Mouse (Mus musculus) heart, embryonic 14.5 days (tissue): ENCODE measurements around the gene Mif. TPM values are rescaled to one million over a fixed set of nuclear protein-coding genes. Genes with fewer than 3 reads are reported as not detected.

Experiments
- ATAC-seq: fragments of 200-750 bp; cut with Nextera tagmentation; 2 replicates; pipeline ENCODE4 v1.8.0; 2017; ENCODE audit warnings: low read depth, moderate TSS enrichment; ENCODE audit not compliant: insufficient number of reproducible peaks, insufficient read depth, low FRiP score
- H3K27ac ChIP-seq, 2 experiments: fragments of 200-500 bp in 1 of 2; fragments of 300-500 bp in 1 of 2; sonication (generic) in 1 of 2; replicated peaks in 1 of 2; 2 replicates each; pipeline ENCODE4 v1.5.1; 2012 to 2014; ENCODE audit warnings: low read depth in 2 of 2, low read length in 2 of 2, control low read depth in 1 of 2, mild to moderate bottlenecking in 1 of 2, mixed read lengths in 1 of 2; ENCODE audit not compliant: control insufficient read depth in 1 of 2, insufficient read depth in 1 of 2
- H3K27me3 ChIP-seq: fragments of 300-500 bp; sonication (generic); 2 replicates; pipeline ENCODE4 v1.6.1; 2014; ENCODE audit warnings: mild to moderate bottlenecking, low read length, control low read depth; ENCODE audit not compliant: control insufficient read depth, insufficient read depth
- H3K36me3 ChIP-seq: fragments of 300-500 bp; sonication (generic); 2 replicates; pipeline ENCODE4 v1.6.1; 2014; ENCODE audit warnings: mild to moderate bottlenecking, control low read depth, low read length, mixed read lengths; ENCODE audit not compliant: control insufficient read depth, insufficient read depth
- H3K4me1 ChIP-seq, 2 experiments: fragments of 200-500 bp in 1 of 2; fragments of 300-500 bp in 1 of 2; sonication (generic) in 1 of 2; 2 replicates each; pipeline ENCODE4 v1.6.1; 2012 to 2014; ENCODE audit warnings: low read length in 2 of 2, control low read depth in 1 of 2, mixed read lengths in 1 of 2; ENCODE audit not compliant: control insufficient read depth in 2 of 2, insufficient read depth in 2 of 2
- H3K4me2 ChIP-seq: fragments of 300-500 bp; sonication (generic); 2 replicates; pipeline ENCODE4 v1.6.1; 2014; ENCODE audit warnings: mild to moderate bottlenecking, low read length
- H3K4me3 ChIP-seq, 2 experiments: fragments of 200-500 bp in 1 of 2; fragments of 300-500 bp in 1 of 2; sonication (generic) in 1 of 2; 2 replicates each; pipeline ENCODE4 v1.5.1; 2012 to 2014; ENCODE audit warnings: low read length in 2 of 2, mild to moderate bottlenecking in 2 of 2, control low read depth in 1 of 2, low read depth in 1 of 2, moderate library complexity in 1 of 2; ENCODE audit not compliant: control insufficient read depth in 1 of 2, insufficient read depth in 1 of 2
- H3K9ac ChIP-seq: fragments of 300-500 bp; sonication (generic); 2 replicates; pipeline ENCODE4 v1.6.1; 2014; ENCODE audit warnings: mild to moderate bottlenecking, low read length
- H3K9me3 ChIP-seq: fragments of 300-500 bp; sonication (generic); 2 replicates; pipeline ENCODE4 v1.6.1; 2016; ENCODE audit warnings: low read length, control low read depth; ENCODE audit not compliant: control insufficient read depth
- WGBS: fragments of 180-500 bp; shearing (Covaris S2); extraction: QIAGEN DNeasy Blood & Tissue Kit; methylation state at CpG from one replicate; pipeline ENCODE4 v1.1.7; 2014; 5-methylcytosine and 5-hydroxymethylcytosine counted together
- polyA plus RNA-seq: library from polyadenylated mRNA; unstranded; fragments of >200 nt; fragmentation: Nextera tagmentation; extraction: Ambion mirVana; gene quantifications from 2 replicates; pipeline ENCODE4 v1.2.1, GENCODE M21; 2014

Mif gene
- polyA plus RNA-seq, 1 experiment from 2014 or later = 2,703 TPM

DNA sequence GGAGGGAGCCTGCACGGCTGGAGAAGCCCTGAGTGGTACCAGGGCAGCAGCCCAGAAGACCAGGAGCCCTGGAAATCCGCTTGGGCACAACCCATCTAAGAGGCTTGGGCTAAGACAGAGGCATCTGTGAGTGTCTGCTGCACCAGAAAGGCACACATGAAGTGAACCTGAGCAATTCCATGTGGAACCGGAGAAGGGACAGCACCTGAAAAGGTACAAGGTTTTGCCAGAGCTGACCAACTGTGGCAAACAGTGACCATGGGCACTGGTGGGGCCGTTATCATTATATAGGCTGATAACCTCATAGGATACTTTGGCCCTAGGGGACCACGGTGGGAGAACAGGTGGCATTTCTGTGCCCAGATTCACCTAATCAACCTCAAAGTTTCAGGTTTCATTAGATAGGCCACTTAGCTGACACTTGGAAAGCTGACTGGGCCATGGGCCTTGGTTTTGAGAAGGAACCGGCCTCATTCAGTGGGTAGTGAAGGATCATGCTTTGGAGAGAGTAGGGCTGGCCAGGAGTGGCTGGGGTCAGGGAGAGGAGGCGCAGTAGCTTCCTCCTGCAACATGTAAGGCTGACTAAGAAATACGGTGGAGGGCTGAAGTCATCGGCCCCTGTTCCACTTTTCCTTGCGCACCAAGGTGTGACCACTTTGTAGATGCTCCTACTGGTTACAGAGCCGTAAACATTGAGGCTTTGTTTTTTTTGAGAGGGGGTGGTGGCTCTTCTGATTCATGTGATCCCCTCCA is 3.7 kb downstream of the Mif start:
- H3K27me3 ChIP-seq = no peaks in the 10 kb centered on the region
- no peak overlapping the region for H3K4me2 ChIP-seq
- H3K4me1 ChIP-seq = peaks cover 20 to 23% of the 10 kb centered on the region in 2 experiments
- no peak overlapping the region for H3K27ac ChIP-seq
- no peaks in the 10 kb centered on the region for H3K9me3 ChIP-seq
- WGBS = 70% methylated on average over 11 of the region's 11 CpGs
- no peak overlapping the region for H3K9ac ChIP-seq
- H3K4me3 ChIP-seq = no peak overlapping the region
- ATAC-seq = no peak
- H3K36me3 ChIP-seq = peaks cover 25% of the 10 kb centered on the region

DNA sequence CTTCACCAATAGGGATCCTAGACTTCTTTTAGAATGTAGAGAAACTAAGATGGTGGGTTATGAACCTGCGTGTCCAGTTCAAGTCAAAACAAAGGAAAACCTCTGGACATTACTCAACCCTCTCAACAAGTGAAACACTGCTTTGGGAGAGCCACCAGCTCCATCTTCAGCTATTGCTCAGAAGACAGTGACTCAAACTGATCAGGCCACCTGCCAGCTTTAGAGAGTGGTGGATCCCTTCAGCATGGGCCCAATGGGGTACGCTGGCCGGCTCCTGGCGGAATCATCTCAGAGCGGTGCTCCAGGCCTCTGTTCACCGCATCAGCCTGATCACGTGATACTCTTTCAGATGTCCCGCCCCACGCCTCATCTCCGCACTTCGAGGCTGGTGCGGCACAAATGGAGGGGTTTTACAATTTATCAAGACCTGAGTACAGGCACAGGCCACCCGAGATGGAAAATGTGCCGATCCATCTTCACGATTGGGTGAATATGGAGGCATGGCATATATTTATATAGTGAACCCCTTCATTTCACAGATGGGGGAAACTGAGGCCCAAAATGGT is 4.5 kb downstream of the Mif start:
- Histone ChIP-seq H3K9me3 (no peaks in the 10 kb centered on the region), H3K4me2 (no peak overlapping the region), H3K9ac (no peak overlapping the region), H3K4me3 (no peak overlapping the region), H3K4me1 (peaks cover 14 to 15% of the 10 kb centered on the region in 2 experiments), H3K27ac (no peak overlapping the region), H3K27me3 (no peaks in the 10 kb centered on the region), H3K36me3 (peaks cover 25% of the 10 kb centered on the region)
- 87% methylated on average over 15 of the region's 15 CpGs for WGBS
- no peak for ATAC-seq

DNA sequence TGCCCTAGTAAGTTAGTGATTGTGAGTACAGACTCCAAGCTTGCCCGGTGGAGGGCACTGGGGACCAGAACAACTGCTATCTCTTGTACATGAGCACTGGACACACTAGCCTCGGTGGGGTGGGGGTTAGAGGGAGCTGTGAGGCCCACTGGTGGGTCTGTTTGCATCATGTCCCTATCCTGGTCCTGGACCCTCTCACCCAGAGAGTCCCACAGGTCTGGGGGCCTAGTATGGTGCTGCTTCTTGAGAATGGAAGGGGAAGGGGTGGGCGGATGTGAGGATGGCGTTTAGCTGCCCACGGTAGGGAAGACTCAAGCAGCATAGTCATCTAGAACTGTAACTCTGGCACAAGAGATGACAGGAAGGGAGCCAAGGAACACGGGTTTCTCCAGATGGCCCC is 5.2 kb downstream of the Mif start:
- ATAC-seq = no peak
- Histone ChIP-seq H3K27ac (no peak overlapping the region), H3K9me3 (no peaks in the 10 kb centered on the region), H3K9ac (no peak overlapping the region), H3K27me3 (no peaks in the 10 kb centered on the region), H3K36me3 (peaks cover 25% of the 10 kb centered on the region), H3K4me3 (no peak overlapping the region), H3K4me2 (no peak overlapping the region), H3K4me1 (peaks cover 13% of the 10 kb centered on the region in 2 experiments)
- 75% methylated on average over 6 of the region's 6 CpGs for WGBS

- Histone ChIP-seq H3K27me3 (no peaks in the 10 kb centered on the region), H3K9ac (no peak overlapping the region), H3K27ac (no peak overlapping the region), H3K4me3 (no peak overlapping the region), H3K36me3 (peaks cover 25% of the 10 kb centered on the region), H3K4me1 (peaks cover 11 to 13% of the 10 kb centered on the region in 2 experiments), H3K4me2 (no peak overlapping the region), H3K9me3 (no peaks in the 10 kb centered on the region)
- no peak for ATAC-seq
- 42% methylated on average over 5 of the region's 5 CpGs for WGBS
Measured at GRCm38 (mm10) chr10:75854096-75854495, 5.9 kb downstream of the Mif start.

- 23% methylated on average over 10 of the region's 10 CpGs for WGBS
- ATAC-seq = no peak
- H3K27me3 ChIP-seq = no peaks in the 10 kb centered on the region
Measured at GRCm38 (mm10) chr10:75853452-75853851, 6.6 kb downstream of the Mif start.

GRCm38 (mm10) chr10:75852539-75853125 is 7.4 kb downstream of the Mif start:
- ATAC-seq = no peak
- no peak overlapping the region for H3K9ac ChIP-seq
- H3K4me2 ChIP-seq = no peak overlapping the region
- no peaks in the 10 kb centered on the region for H3K27me3 ChIP-seq
- peaks cover 0 to under 1% of the 10 kb centered on the region in 2 experiments; a peak in 2 of 4 replicates for H3K4me1 ChIP-seq
- H3K9me3 ChIP-seq = no peaks in the 10 kb centered on the region
- H3K4me3 ChIP-seq = no peak overlapping the region
- no peak overlapping the region for H3K27ac ChIP-seq
- H3K36me3 ChIP-seq = peaks cover 14% of the 10 kb centered on the region
- WGBS = 96% methylated on average over 12 of the region's 12 CpGs

More at GRCm38 (mm10) chr10:75853452-75853851, 6.6 kb downstream of the Mif start:
- no peak overlapping the region for H3K27ac ChIP-seq
- no peaks in the 10 kb centered on the region for H3K9me3 ChIP-seq
- no peak overlapping the region for H3K9ac ChIP-seq
- peaks cover 6% of the 10 kb centered on the region in 2 experiments for H3K4me1 ChIP-seq
- H3K4me2 ChIP-seq = no peak overlapping the region
- H3K36me3 ChIP-seq = peaks cover 22% of the 10 kb centered on the region
- H3K4me3 ChIP-seq = no peak overlapping the region

DNA sequence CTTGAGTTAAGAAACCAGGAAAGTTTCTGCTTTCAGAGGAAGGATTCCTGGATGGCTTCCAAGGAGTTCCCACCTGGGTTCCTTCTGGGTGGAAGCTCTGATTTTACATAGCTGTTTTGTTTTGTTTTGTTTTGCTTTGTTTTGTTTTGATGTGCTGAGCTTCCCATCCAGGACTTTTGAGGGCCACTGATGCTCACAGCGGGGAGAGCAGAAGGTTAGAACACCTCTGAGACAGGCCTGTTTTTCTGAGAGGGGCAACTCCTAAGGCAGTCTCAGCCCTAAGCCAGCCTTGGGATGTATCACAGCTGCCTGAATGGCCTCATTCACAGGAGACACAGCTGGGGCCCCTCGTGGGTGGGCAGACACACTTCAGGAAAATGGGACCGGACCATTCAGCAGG is 8.4 kb downstream of the Mif start:
- no peak for ATAC-seq
- Histone ChIP-seq H3K36me3 (peaks cover 4% of the 10 kb centered on the region; the same call in 1 of the 2 replicates), H3K4me3 (no peak overlapping the region), H3K9me3 (no peaks in the 10 kb centered on the region), H3K9ac (no peak overlapping the region), H3K4me1 (no peaks in the 10 kb centered on the region), H3K27ac (no peak overlapping the region), H3K27me3 (no peaks in the 10 kb centered on the region), H3K4me2 (no peak overlapping the region)
- WGBS = 47% methylated on average over 3 of the region's 3 CpGs
